Mouse (Mus musculus) layer of hippocampus, adult 9-10 months (tissue): ENCODE measurements around the gene Siah1b.

ENCODE experiments used
- DNase-seq: peaks from one replicate; pipeline ENCODE4 v3.0.0; 2022; ENCODE audit warnings: low spot score

The Siah1b gene

GRCm38 (mm10) chrX:164032526-164032925 is 43.8 kb downstream of the Siah1b start:
- no peak for DNase-seq

GRCm38 (mm10) chrX:164027607-164028289 is 48.5 kb downstream of the Siah1b start, which contains the start of gene Car5b:
Car5b (minus strand) TSS chrX:164027997.
- peak; percentile 33 for DNase-seq
